ENCODE assay signal across 31 mouse cellular contexts in genomic region chr15:60431916-60432315, GRCm38 (mm10).
"Had no signal": no experiment of that assay in that cellular context is flagged by ENCODE, and none has a peak within 500 bp of the region (broad histone marks: within the 10 kb centered on the region; RNA-seq: fewer than 3 reads in every experiment).

No protein-coding gene starts in this region.

- H3K36me3 ChIP-seq: limb, embryonic 10.5 days; limb, embryonic 12.5 days; limb, embryonic 13.5 days; limb, embryonic 15.5 days; liver, embryonic 12.5 days; liver, embryonic 13.5 days; liver, embryonic 15.5 days; lung, embryonic 15.5 days; midbrain, embryonic 10.5 days; midbrain, embryonic 12.5 days; midbrain, embryonic 13.5 days had no signal

- H3K4me2 ChIP-seq: limb, embryonic 12.5 days; limb, embryonic 13.5 days; limb, embryonic 15.5 days; liver, embryonic 11.5 days; liver, embryonic 12.5 days; liver, embryonic 13.5 days; liver, embryonic 15.5 days; lung, embryonic 14.5 days; lung, embryonic 15.5 days; midbrain, embryonic 11.5 days; midbrain, embryonic 12.5 days; midbrain, embryonic 13.5 days had no signal

- H3K4me1 ChIP-seq: limb, embryonic 10.5 days; limb, embryonic 12.5 days; limb, embryonic 13.5 days; limb, embryonic 15.5 days; liver, embryonic 12.5 days; liver, embryonic 13.5 days; liver, embryonic 15.5 days; lung, embryonic 15.5 days; megakaryocyte, embryonic 14.5 days; midbrain, embryonic 10.5 days; midbrain, embryonic 12.5 days; midbrain, embryonic 13.5 days had no signal

- H3K27me3 ChIP-seq: limb, embryonic 12.5 days; limb, embryonic 13.5 days; limb, embryonic 15.5 days; liver, embryonic 12.5 days; liver, embryonic 13.5 days; liver, embryonic 15.5 days; lung, embryonic 15.5 days; megakaryocyte, embryonic 14.5 days; midbrain, embryonic 12.5 days; midbrain, embryonic 13.5 days had no signal

- H3K4me3 ChIP-seq: left cerebral cortex, adult 2 months; limb, embryonic 10.5 days; limb, embryonic 12.5 days; limb, embryonic 13.5 days; limb, embryonic 15.5 days; liver, embryonic 12.5 days; liver, embryonic 13.5 days; liver, embryonic 15.5 days; lung, embryonic 15.5 days; megakaryocyte, embryonic 14.5 days; midbrain, embryonic 10.5 days; midbrain, embryonic 12.5 days; midbrain, embryonic 13.5 days; myocyte had no signal

- ATAC-seq: liver, embryonic 12.5 days; liver, postnatal 0 days; lung, postnatal 0 days; midbrain, embryonic 13.5 days; midbrain, embryonic 16.5 days had no signal

- DNase-seq: left cerebral cortex, postnatal 4 days; liver; liver, embryonic 13.5 days; liver, postnatal 0 days; lung, adult 18-20 months; lung, adult 2 months; lung, embryonic 14.5 days; lung, postnatal 10 days; lung, postnatal 14 days; lung, postnatal 36 days; lung, postnatal 4 days; midbrain, embryonic 14.5 days had no signal

- H3K9me3 ChIP-seq: limb, embryonic 10.5 days; limb, embryonic 12.5 days; limb, embryonic 13.5 days; limb, embryonic 15.5 days; liver, embryonic 12.5 days; liver, embryonic 13.5 days; liver, embryonic 15.5 days; lung, embryonic 15.5 days; megakaryocyte, embryonic 14.5 days; midbrain, embryonic 10.5 days; midbrain, embryonic 12.5 days; midbrain, embryonic 13.5 days had no signal

- H3K27ac ChIP-seq: left cerebral cortex, adult 2 months; limb, embryonic 10.5 days; limb, embryonic 12.5 days; limb, embryonic 13.5 days; limb, embryonic 15.5 days; liver, embryonic 12.5 days; liver, embryonic 13.5 days; liver, embryonic 14.5 days; liver, embryonic 15.5 days; lung, embryonic 15.5 days; macrophage; midbrain, embryonic 10.5 days; midbrain, embryonic 12.5 days; midbrain, embryonic 13.5 days had no signal

- H3K9ac ChIP-seq: limb, embryonic 12.5 days; limb, embryonic 13.5 days; limb, embryonic 15.5 days; liver, embryonic 12.5 days; liver, embryonic 13.5 days; liver, embryonic 14.5 days; liver, embryonic 15.5 days; liver, postnatal 0 days; lung, embryonic 14.5 days; lung, embryonic 15.5 days; midbrain, embryonic 12.5 days; midbrain, embryonic 13.5 days had no signal
